Mouse (Mus musculus): ENCODE measurements around the gene Adamts8.

Adamts8 gene

GRCm38 (mm10) chr9:30985782-30986181 is 43.4 kb downstream of the Adamts8 start:
- DNase-seq (ENCODE audit: low spot score): no peak

GRCm38 (mm10) chr9:30993106-30993505 is 50.7 kb downstream of the Adamts8 start:
- DNase-seq (ENCODE audit: low spot score): no peak

GRCm38 (mm10) chr9:30996590-30997562 is 54.5 kb downstream of the Adamts8 start:
- no peak for DNase-seq (ENCODE audit: low spot score)

GRCm38 (mm10) chr9:31000641-31001040 is 58.3 kb downstream of the Adamts8 start:
- DNase-seq (ENCODE audit: low spot score): no peak

GRCm38 (mm10) chr9:31002528-31002927 is 60.2 kb downstream of the Adamts8 start:
- no peak for DNase-seq (ENCODE audit: low spot score)

GRCm38 (mm10) chr9:31009334-31009733 is 67.0 kb downstream of the Adamts8 start:
- DNase-seq (ENCODE audit: low spot score): no peak

- DNase-seq (ENCODE audit: low spot score): no peak
Observed at GRCm38 (mm10) chr9:31010040-31010439, 67.7 kb downstream of the Adamts8 start.

- DNase-seq (ENCODE audit: low spot score): no peak
Observed at GRCm38 (mm10) chr9:31010749-31011148, 68.4 kb downstream of the Adamts8 start.

- no peak for DNase-seq (ENCODE audit: low spot score)
Observed at GRCm38 (mm10) chr9:31011533-31011932, 69.2 kb downstream of the Adamts8 start.

GRCm38 (mm10) chr9:31012674-31013073 is 70.3 kb downstream of the Adamts8 start:
- no peak for DNase-seq (ENCODE audit: low spot score)

- DNase-seq (ENCODE audit: low spot score): no peak
Observed at GRCm38 (mm10) chr9:31013415-31013814, 71.1 kb downstream of the Adamts8 start.
